Mouse (Mus musculus): ENCODE results near the gene Gpr183. TPM values are rescaled to one million over a fixed set of nuclear protein-coding genes. Genes with fewer than 3 reads are reported as not detected.

The Gpr183 gene
- polyA plus RNA-seq, 1 experiment from 2014 or later, result 4.0 TPM

- Histone ChIP-seq H3K4me3 (ENCODE audit: low read length) (no peak overlapping the region), H3K9me3 (ENCODE audit: low read length) (no peaks in the 10 kb centered on the region), H3K27ac (ENCODE audit: low read length) (no peak overlapping the region), H3K4me1 (ENCODE audit: insufficient read depth, low read length) (peaks cover 29% of the 10 kb centered on the region), H3K36me3 (ENCODE audit: insufficient read depth, low read length) (no peaks in the 10 kb centered on the region), H3K27me3 (ENCODE audit: insufficient read depth, low read length) (no peaks in the 10 kb centered on the region), H3K9ac (replicated peaks; ENCODE audit: low read length) (no peak overlapping the region), H3K4me2 (replicated peaks; ENCODE audit: low read depth, low read length) (no peak overlapping the region)
- WGBS, result 76% methylated on average over 2 of the region's 2 CpGs
- ATAC-seq (ENCODE audit: low FRiP score, low TSS enrichment), result no peak
Measured at GRCm38 (mm10) chr14:121960531-121960930, 4.5 kb downstream of the Gpr183 start.

- no peak overlapping the region for H3K27ac ChIP-seq (ENCODE audit: low read length)
- ATAC-seq (ENCODE audit: low FRiP score, low TSS enrichment), result no peak
- WGBS, result 83% methylated on average over 4 of the region's 4 CpGs
Measured at GRCm38 (mm10) chr14:121960031-121960430, 5.0 kb downstream of the Gpr183 start.

GRCm38 (mm10) chr14:121959538-121959980, 5.4 kb downstream of the Gpr183 start:
- no peak for ATAC-seq (ENCODE audit: low FRiP score, low TSS enrichment)
- Histone ChIP-seq H3K4me1 (ENCODE audit: insufficient read depth, low read length) (peaks cover 29% of the 10 kb centered on the region), H3K36me3 (ENCODE audit: insufficient read depth, low read length) (peaks cover 3% of the 10 kb centered on the region; the same call in 1 of the 2 replicates), H3K27ac (ENCODE audit: low read length) (no peak overlapping the region), H3K9ac (replicated peaks; ENCODE audit: low read length) (no peak overlapping the region), H3K4me3 (ENCODE audit: low read length) (no peak overlapping the region), H3K4me2 (replicated peaks; ENCODE audit: low read depth, low read length) (no peak overlapping the region), H3K27me3 (ENCODE audit: insufficient read depth, low read length) (no peaks in the 10 kb centered on the region), H3K9me3 (ENCODE audit: low read length) (no peaks in the 10 kb centered on the region)
- 85% methylated on average over 3 of the region's 3 CpGs for WGBS

More at GRCm38 (mm10) chr14:121960031-121960430, 5.0 kb downstream of the Gpr183 start:
- H3K27me3 ChIP-seq (ENCODE audit: insufficient read depth, low read length), result no peaks in the 10 kb centered on the region
- H3K4me3 ChIP-seq (ENCODE audit: low read length), result no peak overlapping the region
- peaks cover 29% of the 10 kb centered on the region for H3K4me1 ChIP-seq (ENCODE audit: insufficient read depth, low read length)
- H3K9ac ChIP-seq (replicated peaks; ENCODE audit: low read length), result no peak overlapping the region
- no peaks in the 10 kb centered on the region for H3K9me3 ChIP-seq (ENCODE audit: low read length)
- H3K4me2 ChIP-seq (replicated peaks; ENCODE audit: low read depth, low read length), result no peak overlapping the region
- no peaks in the 10 kb centered on the region for H3K36me3 ChIP-seq (ENCODE audit: insufficient read depth, low read length)

DNA sequence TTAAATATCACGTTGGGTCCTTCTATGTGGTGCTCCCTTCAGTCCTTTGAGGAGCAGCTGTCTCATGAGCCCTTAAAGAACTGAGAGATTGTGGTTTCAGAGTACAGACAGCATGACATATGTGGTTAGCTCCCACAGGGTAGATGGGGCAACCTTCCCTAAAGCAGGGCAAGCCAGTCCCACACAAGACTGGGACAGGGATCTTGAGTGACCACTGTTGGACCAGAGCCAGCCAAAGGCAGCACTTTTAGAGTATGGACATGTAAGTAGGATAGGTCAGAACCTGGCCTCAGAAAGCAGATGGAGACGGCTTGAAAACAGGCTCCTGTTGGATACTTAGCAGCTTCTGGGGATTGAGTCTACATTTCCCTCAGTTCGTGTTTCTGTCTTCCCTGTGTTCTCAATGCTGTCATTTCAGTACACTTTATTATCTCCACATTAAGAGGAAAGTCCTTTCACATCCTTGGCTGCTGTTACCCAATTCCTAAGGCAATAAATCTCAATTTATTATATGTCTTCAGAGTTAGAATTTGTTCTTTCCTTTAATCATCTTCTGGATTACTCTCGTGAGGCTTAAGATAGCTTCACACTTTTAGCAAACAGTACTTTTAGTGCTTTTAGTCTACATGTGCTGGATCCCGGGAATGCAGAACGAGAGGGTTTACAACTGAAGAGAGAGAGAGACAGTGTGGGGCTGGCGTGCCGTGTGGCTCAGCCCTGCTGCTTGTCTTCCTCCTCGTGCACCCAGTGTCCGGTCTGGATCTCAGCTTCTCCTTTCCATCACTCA, 6.1 kb downstream of the Gpr183 start:
- H3K9me3 ChIP-seq (ENCODE audit: low read length), result no peaks in the 10 kb centered on the region
- H3K9ac ChIP-seq (replicated peaks; ENCODE audit: low read length), result no peak overlapping the region
- 27% methylated on average over 10 of the region's 10 CpGs for WGBS
- H3K36me3 ChIP-seq (ENCODE audit: insufficient read depth, low read length), result peaks cover 7% of the 10 kb centered on the region; the same call in 1 of the 2 replicates
- no peak overlapping the region for H3K4me3 ChIP-seq (ENCODE audit: low read length)
- no peak overlapping the region for H3K27ac ChIP-seq (ENCODE audit: low read length)
- peaks cover 29% of the 10 kb centered on the region for H3K4me1 ChIP-seq (ENCODE audit: insufficient read depth, low read length)
- no peak overlapping the region for H3K4me2 ChIP-seq (replicated peaks; ENCODE audit: low read depth, low read length)
- H3K27me3 ChIP-seq (ENCODE audit: insufficient read depth, low read length), result no peaks in the 10 kb centered on the region
- ATAC-seq (ENCODE audit: low FRiP score, low TSS enrichment), result no peak

DNA sequence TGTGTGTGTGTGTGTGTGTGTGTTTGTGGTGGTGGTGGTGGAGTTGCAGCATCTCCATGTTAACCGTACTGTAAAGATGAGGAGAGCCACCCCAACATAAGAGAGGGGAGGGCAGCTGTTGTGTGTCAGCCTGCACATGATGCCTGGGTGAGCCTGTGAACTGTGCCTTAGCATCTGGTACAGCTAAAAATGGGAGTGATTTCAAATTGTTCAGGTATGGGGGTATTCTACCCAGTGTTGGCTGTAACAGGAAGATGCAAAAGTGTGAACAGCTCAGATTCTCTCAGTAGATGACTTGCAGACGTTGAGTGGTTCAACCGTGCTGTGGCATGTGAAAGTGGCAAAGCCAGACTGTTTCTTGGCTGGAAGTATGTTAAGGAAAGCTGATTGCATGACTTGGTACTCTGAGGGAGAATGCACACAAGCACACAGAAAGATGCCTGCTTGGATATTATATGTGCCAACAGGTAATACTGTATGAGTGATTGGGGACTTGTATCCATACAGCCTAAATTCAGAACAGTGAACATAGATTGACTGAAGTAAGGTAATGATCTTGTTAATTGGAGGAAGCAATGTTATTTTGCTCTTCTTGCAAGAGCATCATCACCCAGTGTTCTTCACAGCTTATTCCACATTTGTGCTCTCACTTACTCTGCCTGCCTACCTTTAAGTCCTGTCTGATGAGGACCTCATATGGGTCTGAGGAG, 6.8 kb downstream of the Gpr183 start:
- ATAC-seq (ENCODE audit: low FRiP score, low TSS enrichment), result no peak
- H3K9me3 ChIP-seq (ENCODE audit: low read length), result no peaks in the 10 kb centered on the region
- no peak overlapping the region for H3K27ac ChIP-seq (ENCODE audit: low read length)
- peaks cover 24% of the 10 kb centered on the region for H3K4me1 ChIP-seq (ENCODE audit: insufficient read depth, low read length)
- no peaks in the 10 kb centered on the region for H3K27me3 ChIP-seq (ENCODE audit: insufficient read depth, low read length)
- peaks cover 7% of the 10 kb centered on the region; the same call in 1 of the 2 replicates for H3K36me3 ChIP-seq (ENCODE audit: insufficient read depth, low read length)
- H3K4me2 ChIP-seq (replicated peaks; ENCODE audit: low read depth, low read length), result no peak overlapping the region
- no peak overlapping the region for H3K4me3 ChIP-seq (ENCODE audit: low read length)
- WGBS, result 80% methylated on average over 3 of the region's 3 CpGs
- H3K9ac ChIP-seq (replicated peaks; ENCODE audit: low read length), result no peak overlapping the region

DNA sequence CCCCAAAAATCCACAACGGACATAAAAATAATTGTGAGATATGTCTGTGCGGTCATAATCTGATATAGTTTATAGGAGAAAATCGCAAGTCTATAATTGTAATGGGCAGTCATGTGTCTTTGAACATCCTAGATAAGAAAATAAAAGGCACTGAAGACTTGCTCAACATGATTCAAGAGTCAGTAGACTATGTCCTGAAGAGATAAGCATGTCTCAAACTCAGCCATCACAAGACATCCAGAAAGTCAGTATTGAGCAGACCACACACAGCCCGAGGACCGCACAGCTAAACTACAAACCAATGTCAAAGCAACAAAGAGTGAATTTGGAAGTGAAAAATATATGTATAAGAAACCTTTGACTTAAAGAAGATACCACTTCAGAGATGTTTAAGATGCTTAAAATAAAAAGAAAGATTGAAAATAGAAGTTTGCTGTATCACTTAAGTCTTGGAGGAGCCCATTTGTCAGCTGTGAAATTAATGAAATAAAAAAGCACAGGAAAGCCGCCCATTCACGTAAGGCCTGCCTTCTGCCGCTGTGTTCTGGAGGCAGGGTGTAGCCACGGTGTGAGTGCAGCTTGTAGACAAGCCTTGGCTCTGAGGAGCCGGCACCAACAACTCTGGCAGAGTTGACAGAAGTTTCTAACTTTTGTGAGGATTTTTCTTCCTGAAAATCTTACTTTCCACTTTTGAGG, 7.7 kb downstream of the Gpr183 start:
- Histone ChIP-seq H3K27ac (ENCODE audit: low read length) (no peak overlapping the region), H3K9ac (replicated peaks; ENCODE audit: low read length) (no peak overlapping the region), H3K36me3 (ENCODE audit: insufficient read depth, low read length) (peaks cover 7% of the 10 kb centered on the region; the same call in 1 of the 2 replicates), H3K4me2 (replicated peaks; ENCODE audit: low read depth, low read length) (no peak overlapping the region), H3K4me1 (ENCODE audit: insufficient read depth, low read length) (peaks cover 21% of the 10 kb centered on the region), H3K9me3 (ENCODE audit: low read length) (no peaks in the 10 kb centered on the region), H3K4me3 (ENCODE audit: low read length) (no peak overlapping the region), H3K27me3 (ENCODE audit: insufficient read depth, low read length) (no peaks in the 10 kb centered on the region)
- ATAC-seq (ENCODE audit: low FRiP score, low TSS enrichment), result no peak
- 95% methylated on average over 10 of the region's 10 CpGs for whole genome bisulfite sequencing

DNA sequence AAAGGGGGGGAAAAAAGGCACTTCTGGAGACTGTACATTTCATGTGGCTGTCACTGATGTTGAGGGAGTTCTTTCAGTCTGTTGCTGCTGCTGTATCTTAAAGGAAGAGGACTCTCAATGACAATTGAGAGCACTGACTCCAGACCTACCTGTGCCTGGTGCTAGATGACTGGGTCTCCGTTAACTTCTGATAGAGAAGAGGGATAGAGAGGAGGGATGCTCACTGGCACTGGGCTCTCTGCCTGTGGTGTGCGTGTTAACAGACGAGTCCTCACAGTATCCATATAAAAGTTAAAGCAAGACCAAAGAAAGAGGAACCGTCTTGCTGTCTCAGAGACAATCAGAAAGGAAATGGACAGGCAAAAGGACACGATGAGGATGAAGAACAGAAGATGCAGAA, 8.7 kb downstream of the Gpr183 start:
- Histone ChIP-seq H3K9ac (replicated peaks; ENCODE audit: low read length) (no peak overlapping the region), H3K9me3 (ENCODE audit: low read length) (no peaks in the 10 kb centered on the region), H3K4me2 (replicated peaks; ENCODE audit: low read depth, low read length) (no peak overlapping the region), H3K4me3 (ENCODE audit: low read length) (no peak overlapping the region), H3K36me3 (ENCODE audit: insufficient read depth, low read length) (peaks cover 7% of the 10 kb centered on the region; the same call in 1 of the 2 replicates), H3K27ac (ENCODE audit: low read length) (no peak overlapping the region), H3K4me1 (ENCODE audit: insufficient read depth, low read length) (peaks cover 11% of the 10 kb centered on the region), H3K27me3 (ENCODE audit: insufficient read depth, low read length) (no peaks in the 10 kb centered on the region)
- 93% methylated on average over 5 of the region's 5 CpGs for WGBS
- ATAC-seq (ENCODE audit: low FRiP score, low TSS enrichment), result no peak

DNA sequence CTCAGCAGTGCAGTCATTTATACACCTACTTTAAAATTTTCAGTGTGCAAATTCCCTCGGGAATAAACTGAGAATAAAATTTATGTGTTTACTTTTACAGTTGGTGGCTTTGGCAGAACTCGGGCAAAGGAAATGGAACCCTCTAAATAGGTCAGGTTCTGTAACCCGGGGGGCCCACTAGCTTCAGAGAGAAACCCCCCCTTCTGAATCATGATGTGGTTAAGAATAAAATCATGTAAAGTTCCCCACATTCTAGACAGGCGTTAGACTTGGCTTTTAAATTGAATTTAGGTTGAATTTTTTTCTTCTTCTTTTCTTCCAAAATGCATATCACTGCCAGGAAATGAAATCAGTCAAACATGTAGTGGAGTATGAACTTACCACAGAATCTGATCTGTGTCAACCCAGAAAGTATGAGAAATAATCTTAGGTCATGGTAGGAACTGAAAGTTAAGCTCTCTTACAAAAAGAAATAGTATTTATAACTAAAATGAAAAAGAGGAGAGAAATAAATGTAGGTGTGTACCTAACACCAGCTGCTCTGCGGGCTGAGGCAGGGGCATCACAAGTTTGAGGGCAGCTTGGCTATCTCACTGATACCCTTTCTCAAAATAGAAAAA, 9.7 kb downstream of the Gpr183 start:
- Histone ChIP-seq H3K9me3 (ENCODE audit: low read length) (no peaks in the 10 kb centered on the region), H3K4me3 (ENCODE audit: low read length) (no peak overlapping the region), H3K36me3 (ENCODE audit: insufficient read depth, low read length) (peaks cover 7% of the 10 kb centered on the region; the same call in 1 of the 2 replicates), H3K4me2 (replicated peaks; ENCODE audit: low read depth, low read length) (no peak overlapping the region), H3K27me3 (ENCODE audit: insufficient read depth, low read length) (no peaks in the 10 kb centered on the region), H3K27ac (ENCODE audit: low read length) (no peak overlapping the region), H3K9ac (replicated peaks; ENCODE audit: low read length) (no peak overlapping the region), H3K4me1 (ENCODE audit: insufficient read depth, low read length) (peaks cover 5% of the 10 kb centered on the region; the same call in 1 of the 2 replicates)
- 50% methylated on average over 5 of the region's 5 CpGs for WGBS
- ATAC-seq (ENCODE audit: low FRiP score, low TSS enrichment), result no peak

DNA sequence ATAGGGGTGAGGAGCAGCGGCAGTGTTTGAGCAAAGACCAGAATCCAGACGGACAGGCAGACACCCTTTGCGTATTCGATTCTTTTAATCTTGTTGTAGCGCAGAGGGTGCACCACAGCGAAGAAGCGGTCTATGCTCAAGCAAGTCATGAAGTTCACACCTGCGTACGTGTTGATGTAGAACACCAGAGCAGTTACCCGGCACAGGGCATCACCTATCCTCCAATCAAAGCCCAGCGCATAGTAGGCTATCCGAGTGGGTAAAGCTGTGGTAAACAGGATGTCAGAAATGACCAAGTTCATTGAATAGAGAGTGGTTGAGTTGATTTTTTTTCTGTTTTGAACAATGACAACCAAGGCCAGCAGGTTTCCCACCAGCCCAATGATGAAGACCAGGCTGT, 10.4 kb downstream of the Gpr183 start:
- Histone ChIP-seq H3K4me2 (replicated peaks; ENCODE audit: low read depth, low read length) (no peak overlapping the region), H3K9ac (replicated peaks; ENCODE audit: low read length) (no peak overlapping the region), H3K4me3 (ENCODE audit: low read length) (no peak overlapping the region), H3K4me1 (ENCODE audit: insufficient read depth, low read length) (peaks cover 5% of the 10 kb centered on the region; the same call in 1 of the 2 replicates), H3K36me3 (ENCODE audit: insufficient read depth, low read length) (peaks cover 7% of the 10 kb centered on the region; the same call in 1 of the 2 replicates), H3K27me3 (ENCODE audit: insufficient read depth, low read length) (no peaks in the 10 kb centered on the region), H3K9me3 (ENCODE audit: low read length) (no peaks in the 10 kb centered on the region), H3K27ac (ENCODE audit: low read length) (no peak overlapping the region)
- 94% methylated on average over 12 of the region's 12 CpGs for WGBS
- no peak for ATAC-seq (ENCODE audit: low FRiP score, low TSS enrichment)
